Mouse (Mus musculus): ENCODE measurements at regions not wholly inside any gene's neighbourhood (a gene's known extent, or its start where the extent isn't known, plus 50 kb on each side); places are given as distances from the start of the nearest gene placed in this dataset.
A peak's percentile ranks its signal among the peaks of the same experiment; 100 is the strongest.

- no peak for DNase-seq (ENCODE audit: low spot score)
Observed at GRCm38 (mm10) chr12:65944251-65944650, 339.9 kb downstream of the Rpl10l start.

DNA sequence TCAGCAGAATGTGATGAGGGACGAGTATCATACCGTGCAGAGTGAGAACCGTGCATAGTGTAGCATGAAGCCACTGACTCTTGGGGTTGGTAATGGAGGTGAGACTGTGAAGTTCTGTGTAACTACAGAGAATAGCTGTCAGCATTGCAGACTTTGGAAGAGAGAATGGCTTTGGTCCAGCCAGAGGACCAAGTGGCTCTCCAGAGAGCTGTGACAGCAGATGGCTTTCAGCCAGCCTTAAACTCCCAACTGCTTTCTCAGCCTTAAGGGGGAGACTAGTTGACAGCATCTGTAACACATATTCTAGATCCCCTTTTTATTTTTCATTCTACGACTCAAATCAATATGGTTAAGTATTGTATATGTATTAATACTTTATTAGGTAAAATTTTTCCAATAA is 342.0 kb downstream of the Rpl10l start:
- DNase-seq (ENCODE audit: low spot score): no peak

DNA sequence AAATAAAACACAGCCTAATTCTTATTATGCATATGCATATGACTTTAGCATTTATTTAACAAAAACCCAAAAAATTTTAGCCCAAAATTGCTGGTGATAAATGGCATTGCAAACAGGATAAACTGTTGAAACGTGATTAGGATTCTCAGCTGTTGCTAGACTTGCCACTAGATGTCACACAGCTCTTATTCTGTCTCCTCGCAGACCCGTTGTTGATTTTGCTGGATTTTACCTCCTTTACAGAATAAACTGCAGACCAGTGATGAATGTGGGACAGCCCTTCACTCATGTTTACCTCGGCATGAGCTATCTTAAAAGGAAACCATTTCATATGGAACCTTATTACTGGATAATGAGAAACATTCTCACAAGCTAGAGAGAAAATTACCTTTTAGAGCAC is 352.4 kb downstream of the Rpl10l start:
- peak; percentile 10 for DNase-seq (ENCODE audit: low spot score)

GRCm38 (mm10) chr12:65929718-65930377 is 354.4 kb downstream of the Rpl10l start:
- no peak for DNase-seq (ENCODE audit: low spot score)
